Mouse (Mus musculus) kidney, postnatal 4 days (tissue): ENCODE measurements around the gene Olfr39.
"Not testable (repeated sequence)": the region's sequence is repeated elsewhere in the genome, so short reads cannot be mapped to it uniquely, and the experiment has no call there.

Source experiments
- DNase-seq, 2 experiments: peaks; one replicate each; pipeline ENCODE4 v3.0.0; 2021; ENCODE audit warnings: mixed read lengths in 2 of 2

Gene Olfr39

GRCm38 (mm10) chr9:20282051-20282450 lies at the start of gene Olfr39:
Olfr39 (plus strand) TSS chr9:20282351.
- DNase-seq: no peak

- DNase-seq: no peak
Measured at GRCm38 (mm10) chr9:20236819-20237218, 45.3 kb upstream of the Olfr39 start, which contains the start of gene Olfr872. Olfr872 (plus strand) TSS chr9:20237119.

GRCm38 (mm10) chr9:20237378-20237777 lies 44.8 kb upstream of the Olfr39 start:
- no peak for DNase-seq

- not testable (repeated sequence) for DNase-seq
Measured at GRCm38 (mm10) chr9:20295562-20295961, 13.4 kb downstream of the Olfr39 start.

GRCm38 (mm10) chr9:20298232-20298631 lies 16.1 kb downstream of the Olfr39 start, which contains the start of gene Olfr873:
Olfr873 (plus strand) TSS chr9:20298532.
- no peak for DNase-seq

GRCm38 (mm10) chr9:20335994-20336393 lies 53.8 kb downstream of the Olfr39 start, which contains the start of gene Olfr18:
Olfr18 (minus strand) TSS chr9:20336094.
- DNase-seq: no peak
